Mouse (Mus musculus) stomach, adult 2 months (tissue): ENCODE measurements around the gene Ppil1. TPM values are rescaled to one million over a fixed set of nuclear protein-coding genes. Genes with fewer than 3 reads are reported as not detected.

ENCODE experiments used
- polyA plus RNA-seq: library from polyadenylated mRNA; depleted of rRNA; stranded (reverse); fragments of >200 nt; gene quantifications from 2 replicates; pipeline ENCODE4 v1.2.3, GENCODE M21; 2012; rRNA removed

Ppil1 gene
- 14.7 and 16.0 TPM in 2 replicates for polyA plus RNA-seq

DNA sequence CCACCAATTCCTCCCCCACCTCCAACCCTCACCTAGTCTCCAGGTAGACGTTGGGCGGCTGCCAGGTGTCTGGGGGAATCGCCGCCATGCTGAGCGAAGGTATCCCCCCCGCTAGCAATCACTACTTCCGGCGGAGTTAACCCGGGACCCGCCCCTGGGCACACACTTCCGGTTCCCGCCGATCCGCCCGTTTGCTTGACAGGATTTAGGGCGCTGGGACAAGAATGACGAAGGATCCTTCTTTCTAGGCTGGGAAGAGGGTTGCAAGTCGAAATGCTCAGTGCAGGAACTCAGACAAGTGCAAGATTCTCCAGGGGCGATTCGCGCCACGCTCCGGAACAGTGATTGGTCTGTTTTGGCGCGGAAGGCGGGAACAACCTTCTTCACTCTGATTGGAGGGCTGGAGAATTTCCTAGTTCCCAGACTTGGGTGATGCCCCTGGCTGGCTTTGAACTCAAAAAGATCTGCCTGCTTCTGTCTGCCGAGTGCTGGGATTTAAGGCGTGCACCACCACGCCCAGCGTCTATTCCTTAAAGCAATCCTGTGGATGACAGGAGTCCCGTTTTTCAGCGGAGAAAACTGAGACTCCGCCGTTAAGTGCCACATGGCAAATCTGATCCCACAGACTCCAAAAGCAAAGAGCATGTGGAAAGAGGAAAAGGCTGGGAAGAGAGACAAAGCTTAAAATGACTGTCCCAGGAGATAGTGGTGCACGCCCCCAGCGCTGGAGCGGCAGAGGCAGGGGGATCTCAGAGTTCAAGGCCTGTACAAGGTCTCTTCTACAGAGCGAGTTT lies at the start of gene Ppil1:
Ppil1 (minus strand) TSS at position 347 of the 794 bp plus-strand sequence.

GRCm38 (mm10) chr17:29268682-29269348 lies 4.8 kb upstream of the Ppil1 start, which contains the start of gene BC004004:
BC004004 (plus strand) TSS chr17:29268788.

GRCm38 (mm10) chr17:29237772-29238420 lies 26.1 kb downstream of the Ppil1 start, which contains the start of gene Cpne5:
Cpne5 (minus strand) TSS chr17:29238167.

Other genes starting within 250 kb of the Ppil1 start
- gene Srsf3, start 231.6 kb downstream of the Ppil1 start, polyA plus RNA-seq, result 78.9 and 83.4 TPM in 2 replicates
- 137 and 142 TPM in 2 replicates for gene Cdkn1a, start 173.2 kb downstream of the Ppil1 start, polyA plus RNA-seq
- gene Rab44, start 150.0 kb downstream of the Ppil1 start, polyA plus RNA-seq, result 1.7 and 2.5 TPM in 2 replicates
- gene Cpne5, start 26.0 kb downstream of the Ppil1 start, polyA plus RNA-seq, result 4.4 and 5.1 TPM in 2 replicates
- gene BC004004, start 4.6 kb upstream of the Ppil1 start, polyA plus RNA-seq, result 33.4 and 35.0 TPM in 2 replicates
- 20.8 and 25.7 TPM in 2 replicates for gene Pi16, start 53.5 kb upstream of the Ppil1 start, polyA plus RNA-seq
- 203 and 285 TPM in 2 replicates for gene Mtch1, start 83.7 kb upstream of the Ppil1 start, polyA plus RNA-seq
- gene Fgd2, start 96.7 kb upstream of the Ppil1 start, polyA plus RNA-seq, result 5.7 and 8.9 TPM in 2 replicates
- gene Pim1, start 226.6 kb upstream of the Ppil1 start, polyA plus RNA-seq, result 18.1 and 45.7 TPM in 2 replicates